Mouse (Mus musculus): ENCODE results near the gene Gpalpp1. TPM values are rescaled to one million over a fixed set of nuclear protein-coding genes. Genes with fewer than 3 reads are reported as not detected.
A peak's percentile ranks its signal among the peaks of the same experiment; 100 is the strongest.

Gene Gpalpp1
- polyA plus RNA-seq, 1 experiment from 2014 or later = 9.7 TPM

- no peaks in the 10 kb centered on the region for H3K4me1 ChIP-seq (replicated peaks; ENCODE audit: insufficient read depth, low read length)
- no peak for TF ChIP-seq CTCF (IDR thresholded peaks at IDR 0.05; ENCODE audit: low read depth)
- no peaks in the 10 kb centered on the region for H3K27me3 ChIP-seq (ENCODE audit: insufficient read depth, low read length)
- H3K4me2 ChIP-seq (ENCODE audit: low read length) = no peak overlapping the region
- DNase-seq (ENCODE audit: low spot score) (no peak), ATAC-seq (replicated peaks; ENCODE audit: low FRiP score, low read depth) (no peak)
- no peak overlapping the region for H3K4me3 ChIP-seq (replicated peaks; ENCODE audit: low read depth, low read length)
- peaks cover 28% of the 10 kb centered on the region for H3K36me3 ChIP-seq (ENCODE audit: insufficient read depth, low read length)
- H3K27ac ChIP-seq = no peak overlapping the region
- H3K9ac ChIP-seq (ENCODE audit: low read depth, low read length) = no peak overlapping the region
- H3K9me3 ChIP-seq (replicated peaks; ENCODE audit: low read length) = no peaks in the 10 kb centered on the region
- 90% methylated on average over 7 of the region's 7 CpGs for WGBS
These were observed 13.3 kb downstream of the Gpalpp1 start for GRCm38 (mm10) chr14:76097244-76097643.

- H3K27me3 ChIP-seq (ENCODE audit: insufficient read depth, low read length) = no peaks in the 10 kb centered on the region
- ATAC-seq (replicated peaks; ENCODE audit: low FRiP score, low read depth) (no peak), DNase-seq (ENCODE audit: low spot score) (no peak)
- 0 out of 2 replicates have a peak, but pooled peaks cover under 1% of the 10 kb centered on the region for H3K36me3 ChIP-seq (ENCODE audit: insufficient read depth, low read length)
- 55% methylated on average over 3 of the region's 3 CpGs for WGBS
- TF ChIP-seq CTCF (IDR thresholded peaks at IDR 0.05; ENCODE audit: low read depth) = no peak
- no peak overlapping the region for H3K9ac ChIP-seq (ENCODE audit: low read depth, low read length)
- no peak overlapping the region for H3K4me2 ChIP-seq (ENCODE audit: low read length)
- H3K9me3 ChIP-seq (replicated peaks; ENCODE audit: low read length) = no peaks in the 10 kb centered on the region
- H3K4me3 ChIP-seq (replicated peaks; ENCODE audit: low read depth, low read length) = no peak overlapping the region
- H3K4me1 ChIP-seq (replicated peaks; ENCODE audit: insufficient read depth, low read length) = no peaks in the 10 kb centered on the region
- H3K27ac ChIP-seq = no peak overlapping the region
These were observed 26.4 kb downstream of the Gpalpp1 start for GRCm38 (mm10) chr14:76084188-76084587.

DNA sequence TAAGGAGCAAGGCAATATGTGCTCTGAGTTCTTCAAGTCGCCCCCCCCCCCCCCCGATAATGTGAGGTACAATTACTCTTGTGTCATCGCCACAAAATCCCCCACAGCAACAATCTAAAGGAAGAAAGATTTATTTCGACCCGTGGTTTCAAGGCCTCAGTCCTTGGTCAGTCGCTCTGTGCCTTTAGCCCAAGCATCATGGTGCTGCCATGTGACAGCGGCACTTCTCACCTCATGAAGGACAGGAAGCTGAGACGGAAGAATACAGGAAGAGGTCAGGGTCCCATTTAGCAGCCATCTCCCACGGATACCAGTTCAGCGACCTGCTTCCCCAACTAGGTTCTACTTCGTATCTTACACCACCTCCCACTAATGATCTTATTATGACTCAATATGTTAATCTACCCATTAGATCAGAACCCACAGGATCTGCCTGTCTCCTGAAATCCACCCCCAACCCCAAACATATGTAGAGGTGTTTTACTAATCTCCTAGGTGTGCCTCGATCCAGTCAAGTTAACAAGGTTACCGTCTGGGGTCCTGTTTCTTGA lies 28.4 kb downstream of the Gpalpp1 start:
- Histone ChIP-seq H3K4me3 (replicated peaks; ENCODE audit: low read depth, low read length) (no peak overlapping the region), H3K36me3 (ENCODE audit: insufficient read depth, low read length) (no peaks in the 10 kb centered on the region), H3K27me3 (ENCODE audit: insufficient read depth, low read length) (no peaks in the 10 kb centered on the region), H3K27ac (no peak overlapping the region), H3K9me3 (replicated peaks; ENCODE audit: low read length) (no peaks in the 10 kb centered on the region), H3K4me1 (replicated peaks; ENCODE audit: insufficient read depth, low read length) (no peaks in the 10 kb centered on the region), H3K9ac (ENCODE audit: low read depth, low read length) (no peak overlapping the region), H3K4me2 (ENCODE audit: low read length) (no peak overlapping the region)
- ATAC-seq (replicated peaks; ENCODE audit: low FRiP score, low read depth) = no peak
- no peak for TF ChIP-seq CTCF (IDR thresholded peaks at IDR 0.05; ENCODE audit: low read depth)
- WGBS = 81% methylated on average over 13 of the region's 13 CpGs
- no peak for DNase-seq (ENCODE audit: low spot score)

DNA sequence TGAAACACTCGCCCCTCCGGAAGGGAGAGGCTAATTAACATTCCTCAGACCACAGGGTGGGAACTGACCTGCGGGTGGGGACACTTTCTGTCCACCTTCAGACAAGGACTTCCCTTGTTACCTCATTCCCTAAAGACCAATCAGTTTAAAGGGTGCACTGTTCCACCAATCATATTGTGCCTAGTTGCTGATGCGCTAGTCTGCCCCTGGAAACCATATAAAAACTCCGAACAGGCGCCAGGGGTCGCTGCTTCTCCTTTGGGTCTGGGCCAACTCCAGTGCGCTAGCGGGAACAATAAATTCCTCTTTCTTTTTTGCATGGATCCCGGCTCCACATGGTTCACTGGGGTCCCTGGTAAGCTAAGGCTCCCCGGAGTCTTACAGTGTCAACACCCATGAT lies 29.1 kb downstream of the Gpalpp1 start:
- no peak overlapping the region for H3K4me2 ChIP-seq (ENCODE audit: low read length)
- 0 out of 2 replicates have a peak, but pooled peaks have one; percentile 34 for TF ChIP-seq CTCF (IDR thresholded peaks at IDR 0.05; ENCODE audit: low read depth)
- H3K4me3 ChIP-seq (replicated peaks; ENCODE audit: low read depth, low read length) = no peak overlapping the region
- H3K9ac ChIP-seq (ENCODE audit: low read depth, low read length) = no peak overlapping the region
- ATAC-seq (replicated peaks; ENCODE audit: low FRiP score, low read depth) (no peak), DNase-seq (ENCODE audit: low spot score) (no peak)
- H3K27ac ChIP-seq = no peak overlapping the region
- no peaks in the 10 kb centered on the region for H3K9me3 ChIP-seq (replicated peaks; ENCODE audit: low read length)
- WGBS = 61% methylated on average over 11 of the region's 11 CpGs
- no peaks in the 10 kb centered on the region for H3K27me3 ChIP-seq (ENCODE audit: insufficient read depth, low read length)
- no peaks in the 10 kb centered on the region for H3K36me3 ChIP-seq (ENCODE audit: insufficient read depth, low read length)
- no peaks in the 10 kb centered on the region for H3K4me1 ChIP-seq (replicated peaks; ENCODE audit: insufficient read depth, low read length)

DNA sequence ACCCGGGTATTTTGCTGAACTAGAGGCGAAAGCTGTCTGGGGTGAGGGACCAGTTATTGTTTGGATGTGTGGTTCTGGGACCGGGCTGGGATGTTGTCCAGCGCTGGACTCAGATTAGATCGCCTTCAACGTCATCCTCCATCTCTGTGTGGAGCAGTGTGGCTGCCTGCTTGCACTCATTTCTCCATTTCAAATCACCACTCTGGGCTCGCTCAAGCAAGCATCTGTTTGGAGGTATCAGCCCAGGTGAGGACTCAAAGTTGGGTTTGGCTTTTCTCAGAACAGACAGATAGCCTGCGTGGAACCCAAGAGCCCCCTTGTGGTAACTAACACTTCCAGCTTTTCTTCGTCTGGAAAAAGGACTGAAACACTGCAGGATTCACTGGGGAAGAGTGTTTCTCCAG lies 33.5 kb downstream of the Gpalpp1 start:
- Histone ChIP-seq H3K27ac (no peak overlapping the region), H3K36me3 (ENCODE audit: insufficient read depth, low read length) (no peaks in the 10 kb centered on the region), H3K9me3 (replicated peaks; ENCODE audit: low read length) (no peaks in the 10 kb centered on the region), H3K9ac (ENCODE audit: low read depth, low read length) (no peak overlapping the region), H3K4me1 (replicated peaks; ENCODE audit: insufficient read depth, low read length) (no peaks in the 10 kb centered on the region), H3K4me2 (ENCODE audit: low read length) (no peak overlapping the region), H3K27me3 (ENCODE audit: insufficient read depth, low read length) (no peaks in the 10 kb centered on the region), H3K4me3 (replicated peaks; ENCODE audit: low read depth, low read length) (no peak overlapping the region)
- 48% methylated on average over 9 of the region's 9 CpGs for WGBS
- DNase-seq (ENCODE audit: low spot score) (peak; percentile 81), ATAC-seq (replicated peaks; ENCODE audit: low FRiP score, low read depth) (no peak)
- TF ChIP-seq CTCF (IDR thresholded peaks at IDR 0.05; ENCODE audit: low read depth) = peak; percentile 94

GRCm38 (mm10) chr14:76076602-76077001 lies 34.0 kb downstream of the Gpalpp1 start:
- Histone ChIP-seq H3K4me2 (ENCODE audit: low read length) (no peak overlapping the region), H3K36me3 (ENCODE audit: insufficient read depth, low read length) (no peaks in the 10 kb centered on the region), H3K27ac (no peak overlapping the region), H3K4me1 (replicated peaks; ENCODE audit: insufficient read depth, low read length) (no peaks in the 10 kb centered on the region), H3K9ac (ENCODE audit: low read depth, low read length) (no peak overlapping the region), H3K4me3 (replicated peaks; ENCODE audit: low read depth, low read length) (no peak overlapping the region), H3K9me3 (replicated peaks; ENCODE audit: low read length) (no peaks in the 10 kb centered on the region), H3K27me3 (ENCODE audit: insufficient read depth, low read length) (no peaks in the 10 kb centered on the region)
- WGBS = 70% methylated on average over 4 of the region's 4 CpGs
- no peak for DNase-seq (ENCODE audit: low spot score)
- no peak for TF ChIP-seq CTCF (IDR thresholded peaks at IDR 0.05; ENCODE audit: low read depth)
- ATAC-seq (replicated peaks; ENCODE audit: low FRiP score, low read depth) = no peak

DNA sequence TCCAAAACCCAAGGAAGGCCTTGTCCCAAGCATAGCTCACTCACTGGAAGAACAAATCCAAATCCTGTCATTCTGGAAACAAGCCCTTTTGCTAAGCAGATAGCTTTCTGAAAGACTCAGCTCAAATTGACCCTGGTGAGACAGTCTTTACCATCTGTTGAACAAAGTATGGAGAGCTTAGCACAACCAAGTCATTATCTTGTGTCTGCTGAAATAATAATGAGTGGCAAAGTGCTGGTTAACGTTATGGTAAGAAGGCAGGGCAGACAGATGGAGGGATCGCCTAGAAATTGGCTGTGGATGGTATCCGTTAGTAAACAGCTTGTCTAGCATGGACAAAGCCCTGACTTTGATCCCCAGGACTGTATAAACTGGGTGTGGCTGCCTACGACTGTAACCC lies 34.8 kb downstream of the Gpalpp1 start:
- WGBS = 71% methylated on average over 4 of the region's 4 CpGs
- DNase-seq (ENCODE audit: low spot score) = no peak
- Histone ChIP-seq H3K4me1 (replicated peaks; ENCODE audit: insufficient read depth, low read length) (no peaks in the 10 kb centered on the region), H3K27me3 (ENCODE audit: insufficient read depth, low read length) (no peaks in the 10 kb centered on the region), H3K27ac (no peak overlapping the region), H3K9me3 (replicated peaks; ENCODE audit: low read length) (no peaks in the 10 kb centered on the region), H3K4me2 (ENCODE audit: low read length) (no peak overlapping the region), H3K4me3 (replicated peaks; ENCODE audit: low read depth, low read length) (no peak overlapping the region), H3K9ac (ENCODE audit: low read depth, low read length) (no peak overlapping the region), H3K36me3 (ENCODE audit: insufficient read depth, low read length) (no peaks in the 10 kb centered on the region)
- no peak for ATAC-seq (replicated peaks; ENCODE audit: low FRiP score, low read depth)
- TF ChIP-seq CTCF (IDR thresholded peaks at IDR 0.05; ENCODE audit: low read depth) = no peak
